In the genomic region with DNA sequence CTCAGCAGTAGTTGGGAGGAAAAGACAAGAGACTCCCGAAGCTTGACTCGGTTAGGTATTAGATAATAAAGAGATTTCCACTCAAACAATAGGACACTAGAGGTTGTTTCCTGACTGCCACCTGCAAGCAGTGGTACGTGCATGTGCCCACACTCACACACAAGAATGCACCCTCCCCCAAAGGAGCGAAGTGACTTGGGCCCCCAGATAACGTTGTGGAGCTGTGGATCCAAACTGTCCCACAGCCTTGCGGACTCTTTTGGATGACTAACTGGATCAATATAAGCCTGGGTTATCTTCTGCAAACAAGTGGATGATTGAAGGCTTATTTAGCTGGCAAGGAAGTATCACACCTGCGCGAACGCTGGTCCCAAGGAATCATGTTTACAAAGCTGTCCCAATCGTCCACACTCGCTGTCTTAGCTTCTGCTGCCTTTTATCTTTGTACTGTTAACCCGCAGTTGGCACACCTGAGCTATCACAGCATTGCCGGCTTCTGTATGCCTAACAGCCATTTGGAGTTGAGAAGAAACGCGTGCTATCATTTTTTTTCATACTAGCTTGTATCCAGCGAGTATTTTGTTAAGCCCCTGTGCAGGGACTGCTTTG, we compare ENCODE assay signal across 16 mouse cellular contexts.
"Had no signal": no experiment of that assay in that cellular context is flagged by ENCODE, and none has a peak within 500 bp of the region (broad histone marks: within the 10 kb centered on the region; RNA-seq: fewer than 3 reads in every experiment).

No protein-coding gene starts in this region.

- ATAC-seq: hindbrain, embryonic 16.5 days; liver, embryonic 12.5 days had no signal

- H3K27ac ChIP-seq: liver, embryonic 12.5 days; liver, embryonic 15.5 days; lung, embryonic 15.5 days; midbrain, embryonic 10.5 days; neural tube, embryonic 12.5 days had no signal

- DNase-seq: kidney, adult 18-20 months; kidney, adult 9 months; kidney, postnatal 14 days; kidney, postnatal 4 days; lung, adult 18-20 months; lung, postnatal 10 days; lung, postnatal 36 days; midbrain, embryonic 14.5 days; thymus, postnatal 25 days had no signal

- H3K9me3 ChIP-seq: liver, embryonic 12.5 days; liver, embryonic 15.5 days; lung, embryonic 15.5 days; midbrain, embryonic 10.5 days; neural tube, embryonic 12.5 days had no signal

- H3K27me3 ChIP-seq: liver, embryonic 12.5 days; liver, embryonic 15.5 days; lung, embryonic 15.5 days; megakaryocyte, embryonic 14.5 days; neural tube, embryonic 12.5 days had no signal

- H3K4me3 ChIP-seq: liver, embryonic 12.5 days; liver, embryonic 15.5 days; lung, embryonic 15.5 days; megakaryocyte, embryonic 14.5 days; midbrain, embryonic 10.5 days; neural tube, embryonic 12.5 days had no signal

- H3K4me2 ChIP-seq: liver, embryonic 12.5 days; liver, embryonic 15.5 days; lung, embryonic 15.5 days; neural tube, embryonic 12.5 days had no signal

- H3K36me3 ChIP-seq: liver, embryonic 12.5 days; liver, embryonic 15.5 days; lung, embryonic 15.5 days; midbrain, embryonic 10.5 days; neural tube, embryonic 12.5 days had no signal

- H3K4me1 ChIP-seq: liver, embryonic 12.5 days; liver, embryonic 15.5 days; lung, embryonic 15.5 days; midbrain, embryonic 10.5 days; neural tube, embryonic 12.5 days had no signal

- H3K9ac ChIP-seq: liver, embryonic 12.5 days; liver, embryonic 15.5 days; lung, embryonic 15.5 days; neural tube, embryonic 12.5 days had no signal
